Mouse (Mus musculus) intestine, embryonic 14.5 days (tissue): ENCODE data around the gene Dennd1a. TPM values are rescaled to one million over a fixed set of nuclear protein-coding genes. Genes with fewer than 3 reads are reported as not detected.

ENCODE experiments used
- ATAC-seq: fragments of 200-750 bp; cut with Nextera tagmentation; replicated peaks from 2 replicates; pipeline ENCODE4 v1.8.0; 2017; ENCODE audit warnings: low read depth, moderate number of reproducible peaks, moderate TSS enrichment, moderate library complexity; ENCODE audit not compliant: low FRiP score, low TSS enrichment
- DNase-seq: peaks from one replicate; pipeline ENCODE4 v3.0.0-alpha.2; 2018; ENCODE audit warnings: low spot score
- H3K27ac ChIP-seq: fragments of 300-500 bp; sonication (generic); 2 replicates; pipeline ENCODE4 v1.5.1; 2014; ENCODE audit warnings: low read depth, mild to moderate bottlenecking, control low read depth
- H3K27me3 ChIP-seq: fragments of 300-500 bp; sonication (generic); replicated peaks from 2 replicates; pipeline ENCODE4 v1.6.1; 2014; ENCODE audit warnings: low read length, control low read depth; ENCODE audit not compliant: control insufficient read depth, insufficient read depth
- H3K36me3 ChIP-seq: fragments of 300-500 bp; sonication (generic); 2 replicates; pipeline ENCODE4 v1.6.1; 2014; ENCODE audit warnings: low read length, control low read depth; ENCODE audit not compliant: control insufficient read depth, insufficient read depth
- H3K4me1 ChIP-seq: fragments of 300-500 bp; sonication (generic); replicated peaks from 2 replicates; pipeline ENCODE4 v1.6.1; 2014; ENCODE audit warnings: low read length, control low read depth, mixed read lengths; ENCODE audit not compliant: control insufficient read depth, insufficient read depth
- H3K4me2 ChIP-seq: fragments of 300-500 bp; sonication (generic); 2 replicates; pipeline ENCODE4 v1.6.1; 2014; ENCODE audit warnings: low read length
- H3K4me3 ChIP-seq: fragments of 300-500 bp; sonication (generic); 2 replicates; pipeline ENCODE4 v1.5.1; 2014; ENCODE audit warnings: low read depth, low read length, control low read depth, mixed read lengths
- H3K9ac ChIP-seq: fragments of 300-500 bp; sonication (generic); 2 replicates; pipeline ENCODE4 v1.6.1; 2014; ENCODE audit warnings: mild to moderate bottlenecking, low read length
- H3K9me3 ChIP-seq: fragments of 300-500 bp; sonication (generic); 2 replicates; pipeline ENCODE4 v1.6.1; 2016; ENCODE audit warnings: low read length, control low read depth; ENCODE audit not compliant: control insufficient read depth
- WGBS: fragments of 180-500 bp; shearing (Covaris S2); extraction: QIAGEN DNeasy Blood & Tissue Kit; methylation state at CpG from one replicate; pipeline ENCODE4 v1.1.7; 2014; 5-methylcytosine and 5-hydroxymethylcytosine counted together
- polyA plus RNA-seq: library from polyadenylated mRNA; unstranded; fragments of >200 nt; fragmentation: Nextera tagmentation; extraction: Ambion mirVana; gene quantifications from 2 replicates; pipeline ENCODE4 v1.2.1, GENCODE M21; 2014

Dennd1a gene
- polyA plus RNA-seq, 1 experiment from 2014 or later = 11.6 TPM

DNA sequence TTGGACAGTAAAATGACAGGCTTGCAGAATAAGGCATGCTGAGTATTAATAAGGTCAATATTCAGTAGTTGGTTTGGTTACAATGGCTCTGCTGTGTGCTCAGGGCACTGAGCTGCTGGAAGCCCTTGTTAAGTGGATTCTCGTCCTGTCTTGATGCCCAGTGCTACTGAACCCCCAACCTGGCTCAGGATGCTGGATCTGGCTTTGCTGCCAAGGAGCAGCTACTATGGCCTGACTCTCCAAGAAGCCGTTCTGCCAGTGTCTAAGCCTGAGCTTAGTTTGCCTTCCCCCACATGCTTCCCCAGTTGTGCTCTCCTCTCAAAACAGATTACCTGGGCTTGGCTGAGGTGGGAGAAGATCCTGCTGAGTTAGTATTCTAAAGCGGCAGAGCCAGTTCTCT, 25.7 kb upstream of the Dennd1a start:
- Histone ChIP-seq H3K27ac (no peak overlapping the region), H3K9ac (no peak overlapping the region), H3K27me3 (no peaks in the 10 kb centered on the region), H3K4me2 (no peak overlapping the region), H3K4me1 (no peaks in the 10 kb centered on the region), H3K9me3 (no peaks in the 10 kb centered on the region), H3K36me3 (no peaks in the 10 kb centered on the region), H3K4me3 (no peak overlapping the region)
- 38% methylated on average over 3 of the region's 3 CpGs for WGBS
- ATAC-seq = no peak
- no peak for DNase-seq

GRCm38 (mm10) chr2:38305152-38305551, 18.0 kb upstream of the Dennd1a start:
- Histone ChIP-seq H3K36me3 (no peaks in the 10 kb centered on the region), H3K27ac (no peak overlapping the region), H3K4me1 (no peaks in the 10 kb centered on the region), H3K27me3 (no peaks in the 10 kb centered on the region), H3K4me3 (no peak overlapping the region), H3K9me3 (no peaks in the 10 kb centered on the region), H3K9ac (no peak overlapping the region), H3K4me2 (no peak overlapping the region)
- DNase-seq = no peak
- ATAC-seq = no peak
- 71% methylated on average over 1 of the region's 1 CpGs for WGBS

GRCm38 (mm10) chr2:38300941-38301340, 13.8 kb upstream of the Dennd1a start:
- no peak for ATAC-seq
- no peak for DNase-seq
- 65% methylated on average over 2 of the region's 2 CpGs for WGBS

GRCm38 (mm10) chr2:38295939-38296338, 8.7 kb upstream of the Dennd1a start:
- Histone ChIP-seq H3K9ac (no peak overlapping the region), H3K4me3 (no peak overlapping the region), H3K27me3 (no peaks in the 10 kb centered on the region), H3K36me3 (no peaks in the 10 kb centered on the region), H3K4me2 (no peak overlapping the region), H3K27ac (no peak overlapping the region), H3K4me1 (no peaks in the 10 kb centered on the region), H3K9me3 (no peaks in the 10 kb centered on the region)
- WGBS = 89% methylated on average over 4 of the region's 4 CpGs
- DNase-seq (no peak), ATAC-seq (no peak)

More at GRCm38 (mm10) chr2:38300941-38301340, 13.8 kb upstream of the Dennd1a start:
- Histone ChIP-seq H3K9me3 (no peaks in the 10 kb centered on the region), H3K4me1 (no peaks in the 10 kb centered on the region), H3K9ac (no peak overlapping the region), H3K4me2 (no peak overlapping the region), H3K27me3 (no peaks in the 10 kb centered on the region), H3K27ac (no peak overlapping the region), H3K4me3 (no peak overlapping the region), H3K36me3 (no peaks in the 10 kb centered on the region)

DNA sequence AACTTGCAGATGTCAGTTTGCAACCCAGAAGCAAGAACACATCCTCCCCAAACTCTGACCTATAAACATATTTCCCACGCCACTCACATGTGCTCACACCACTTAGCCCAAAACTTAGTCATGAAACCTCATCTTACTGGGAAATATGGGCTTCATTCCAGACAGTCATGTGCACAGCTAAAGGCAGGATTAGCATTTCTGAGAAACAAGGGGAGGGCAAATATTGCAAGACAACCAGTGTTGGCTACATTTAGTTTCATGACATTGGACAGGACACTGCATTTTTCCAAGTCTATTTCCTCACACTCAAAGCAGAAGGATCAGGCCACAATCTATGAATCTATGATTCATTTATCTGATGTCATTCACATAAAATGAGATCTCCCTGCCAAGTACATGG, 4.3 kb upstream of the Dennd1a start:
- 79% methylated on average over 1 of the region's 1 CpGs for WGBS
- Histone ChIP-seq H3K27ac (no peak overlapping the region), H3K9me3 (no peaks in the 10 kb centered on the region), H3K9ac (no peak overlapping the region), H3K4me3 (no peak overlapping the region), H3K4me2 (no peak overlapping the region), H3K36me3 (no peaks in the 10 kb centered on the region), H3K4me1 (no peaks in the 10 kb centered on the region), H3K27me3 (no peaks in the 10 kb centered on the region)
- ATAC-seq (no peak), DNase-seq (no peak)

GRCm38 (mm10) chr2:38288226-38288625, 1.0 kb upstream of the Dennd1a start:
- WGBS = 46% methylated on average over 2 of the region's 2 CpGs
- H3K4me2 ChIP-seq = no peak overlapping the region

GRCm38 (mm10) chr2:38286433-38286732, 807 bp downstream of the Dennd1a start:
- H3K4me3 ChIP-seq = peak overlapping the region; percentile 65
- H3K36me3 ChIP-seq = no peaks in the 10 kb centered on the region
- H3K9ac ChIP-seq = peak overlapping the region; percentile 76
- peak overlapping the region; percentile 56 for H3K4me2 ChIP-seq
- ATAC-seq = no peak
- peak overlapping the region; percentile 88; the same call in 1 of the 2 replicates for H3K27ac ChIP-seq
- peaks cover 4% of the 10 kb centered on the region; the same call in 1 of the 2 replicates for H3K4me1 ChIP-seq
- no peaks in the 10 kb centered on the region for H3K9me3 ChIP-seq
- no peaks in the 10 kb centered on the region for H3K27me3 ChIP-seq
- 3% methylated on average over 4 of the region's 4 CpGs for WGBS
- DNase-seq = no peak

More at GRCm38 (mm10) chr2:38288226-38288625, 1.0 kb upstream of the Dennd1a start:
- Histone ChIP-seq H3K9me3 (no peaks in the 10 kb centered on the region), H3K9ac (no peak overlapping the region), H3K4me1 (peaks cover 4% of the 10 kb centered on the region; the same call in 1 of the 2 replicates), H3K4me3 (no peak overlapping the region), H3K27ac (no peak overlapping the region), H3K27me3 (no peaks in the 10 kb centered on the region), H3K36me3 (no peaks in the 10 kb centered on the region)
- ATAC-seq (no peak), DNase-seq (no peak)

DNA sequence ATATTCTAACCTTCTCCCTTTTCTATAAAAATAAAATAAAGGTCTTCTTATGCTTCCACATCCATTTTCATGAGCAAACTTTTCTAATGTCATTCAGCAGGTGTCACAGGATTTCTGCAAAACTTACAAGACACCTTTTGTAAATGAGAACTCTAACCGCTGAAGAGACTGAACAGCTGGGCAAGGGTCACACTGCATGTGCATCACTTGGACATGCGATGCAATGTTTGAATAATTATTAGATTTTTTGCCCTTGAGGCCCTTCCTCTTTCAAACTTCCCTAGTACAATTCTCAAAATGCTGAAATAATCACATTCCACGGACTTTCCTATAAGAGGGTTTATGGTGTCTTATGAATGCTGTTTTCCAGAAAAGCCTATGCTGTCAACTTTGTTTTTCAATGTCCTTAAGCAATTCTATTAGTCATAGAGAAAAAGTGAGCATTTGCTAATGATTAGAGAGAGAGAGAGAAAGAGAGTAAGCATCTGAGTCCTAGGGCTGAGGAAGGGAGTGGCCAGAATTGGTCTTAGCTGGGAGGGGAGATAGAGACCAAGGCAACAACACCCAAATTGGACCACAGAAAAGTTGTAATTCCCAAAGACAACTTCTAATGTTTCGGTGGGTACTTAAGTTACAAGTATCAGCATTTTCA, 1.3 kb downstream of the Dennd1a start:
- ATAC-seq = no peak
- Histone ChIP-seq H3K4me1 (peaks cover 4% of the 10 kb centered on the region; the same call in 1 of the 2 replicates), H3K27ac (no peak overlapping the region), H3K9me3 (no peaks in the 10 kb centered on the region), H3K27me3 (no peaks in the 10 kb centered on the region), H3K9ac (peak overlapping the region; percentile 76), H3K36me3 (no peaks in the 10 kb centered on the region), H3K4me3 (peak overlapping the region; percentile 65), H3K4me2 (peak overlapping the region; percentile 56)
- DNase-seq = no peak
- 72% methylated on average over 4 of the region's 4 CpGs for WGBS

DNA sequence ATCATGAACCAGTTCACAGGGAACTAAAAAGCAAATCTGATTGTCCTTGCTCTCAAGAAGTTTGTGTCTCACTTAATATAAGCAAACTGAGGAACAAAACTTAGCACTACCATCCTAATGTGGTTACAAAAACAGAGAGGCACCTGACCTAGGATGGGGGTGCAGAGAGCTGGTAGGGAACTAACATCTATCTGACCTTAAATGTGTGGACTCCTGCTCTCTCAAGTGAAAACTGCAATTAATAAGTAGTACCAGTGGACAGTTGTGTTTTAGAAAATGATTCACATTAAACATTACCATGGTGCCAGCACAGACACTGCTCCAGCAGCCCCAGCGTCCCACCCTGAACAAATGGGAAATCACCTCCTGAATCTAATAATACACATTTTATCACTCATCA, 3.2 kb downstream of the Dennd1a start:
- ATAC-seq = no peak
- Histone ChIP-seq H3K4me2 (no peak overlapping the region), H3K4me3 (no peak overlapping the region), H3K36me3 (no peaks in the 10 kb centered on the region), H3K27me3 (no peaks in the 10 kb centered on the region), H3K9ac (no peak overlapping the region), H3K9me3 (no peaks in the 10 kb centered on the region), H3K4me1 (peaks cover 4% of the 10 kb centered on the region; the same call in 1 of the 2 replicates), H3K27ac (no peak overlapping the region)
- WGBS = 78% methylated on average over 1 of the region's 1 CpGs
- no peak for DNase-seq
